Mouse (Mus musculus): ENCODE data around the gene Bmp7.

DNA sequence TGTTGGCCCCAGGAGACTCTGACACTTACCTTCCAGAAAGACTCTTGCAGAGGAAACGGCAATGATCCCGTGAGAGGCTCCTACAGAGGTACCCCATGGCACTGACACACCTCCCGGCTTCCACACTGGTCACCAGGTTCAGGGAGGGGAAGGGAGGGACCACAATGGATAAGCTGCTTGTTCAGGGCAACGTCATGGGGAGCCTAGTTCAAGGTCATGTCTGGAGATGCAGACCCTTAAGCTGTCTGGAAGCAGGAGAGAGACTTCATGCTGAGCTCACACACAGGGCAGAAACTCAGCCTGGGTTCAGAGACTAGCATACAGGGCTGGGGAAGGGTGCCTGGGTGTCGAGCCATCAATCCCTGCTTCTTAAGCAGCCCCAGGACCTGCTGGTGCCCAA, 73.8 kb downstream of the Bmp7 start:
- no peak for TF ChIP-seq CTCF (IDR thresholded peaks at IDR 0.05; ENCODE audit: extremely low read depth, insufficient read depth, insufficient read length, insufficient replicate concordance)
- no peak for TF ChIP-seq POLR2A (IDR thresholded peaks at IDR 0.05; ENCODE audit: low read depth, low read length)
